Comparison of ENCODE assay signal across 25 mouse cellular contexts in the genomic region with DNA sequence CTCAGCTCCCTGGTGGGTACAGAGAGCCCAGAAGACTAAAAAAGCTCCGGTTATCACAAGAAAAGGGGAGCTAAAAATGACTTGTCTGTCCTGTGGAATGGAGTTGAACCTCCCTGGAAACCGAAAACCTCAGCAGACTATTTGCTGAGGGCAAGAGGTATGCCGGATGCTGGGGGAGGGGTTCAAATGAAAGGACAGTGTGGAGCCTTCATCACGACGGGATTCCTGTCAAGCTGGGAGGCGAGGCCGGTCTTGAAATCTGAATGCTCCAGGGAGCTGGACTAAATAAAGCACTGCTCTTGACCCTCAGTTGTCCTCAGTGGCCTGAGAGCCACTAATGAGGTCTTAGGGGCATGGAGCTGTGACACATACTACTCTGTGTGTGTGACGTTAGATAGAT. TPM values are rescaled to one million over a fixed set of nuclear protein-coding genes. Genes with fewer than 3 reads are reported as not detected.
A peak's percentile ranks its signal among the peaks of the same experiment; 100 is the strongest.
DNase-seq lines count a peak whose midpoint lies in the region; ATAC-seq lines count a peak whose summit lies in the region.
"Had no signal": no experiment of that assay in that cellular context is flagged by ENCODE, and none has a peak within 500 bp of the region (broad histone marks: within the 10 kb centered on the region; RNA-seq: fewer than 3 reads in every experiment).

No protein-coding gene starts in this region.

- peaks cover 43% of the 10 kb centered on the region for H3K4me1 ChIP-seq in heart, embryonic 10.5 days
- no peaks in the 10 kb centered on the region for H3K4me1 ChIP-seq in hindbrain, embryonic 11.5 days (replicated peaks; ENCODE audit: control insufficient read depth, insufficient read depth, low read length)
- H3K4me1 ChIP-seq in hindbrain, embryonic 12.5 days = peaks cover 6% of the 10 kb centered on the region; the same call in 1 of the 2 replicates
- H3K4me1 ChIP-seq: hindbrain, embryonic 15.5 days; limb, embryonic 13.5 days had no signal

- no peak overlapping the region for H3K9ac ChIP-seq in hindbrain, embryonic 11.5 days (ENCODE audit: low read depth, low read length)
- no peak overlapping the region for H3K9ac ChIP-seq in hindbrain, embryonic 12.5 days
- H3K9ac ChIP-seq: heart, embryonic 12.5 days; hindbrain, embryonic 15.5 days; limb, embryonic 13.5 days; midbrain, embryonic 13.5 days; neural tube, embryonic 13.5 days had no signal

- H3K27ac ChIP-seq in heart, embryonic 10.5 days = peak overlapping the region; percentile 42; the same call in 1 of the 2 replicates
- no peak overlapping the region for H3K27ac ChIP-seq in hindbrain, embryonic 11.5 days (ENCODE audit: low read depth, low read length)
- H3K27ac ChIP-seq in hindbrain, embryonic 12.5 days = no peak overlapping the region
- H3K27ac ChIP-seq: hindbrain, embryonic 15.5 days; limb, embryonic 13.5 days; midbrain, embryonic 13.5 days; neural tube, embryonic 13.5 days had no signal

- H3K27me3 ChIP-seq in heart, embryonic 10.5 days (ENCODE audit: insufficient read depth, poor library complexity, severe bottlenecking) = no peaks in the 10 kb centered on the region; the same call in 1 of the 2 replicates
- H3K27me3 ChIP-seq in hindbrain, embryonic 11.5 days (ENCODE audit: control insufficient read depth, insufficient read depth, low read length) = no peaks in the 10 kb centered on the region
- no peaks in the 10 kb centered on the region for H3K27me3 ChIP-seq in hindbrain, embryonic 12.5 days
- H3K27me3 ChIP-seq: heart, embryonic 12.5 days; hindbrain, embryonic 15.5 days; limb, embryonic 13.5 days; midbrain, embryonic 13.5 days; neural tube, embryonic 13.5 days had no signal

- intact Hi-C loops in heart, postnatal 14 days (cut with DNase I) = no loop called here

- H3K4me2 ChIP-seq in hindbrain, embryonic 11.5 days (replicated peaks; ENCODE audit: low read depth, low read length) = no peak overlapping the region
- H3K4me2 ChIP-seq in hindbrain, embryonic 12.5 days (replicated peaks) = no peak overlapping the region
- H3K4me2 ChIP-seq: heart, embryonic 12.5 days; hindbrain, embryonic 15.5 days; limb, embryonic 13.5 days; liver, embryonic 11.5 days; midbrain, embryonic 13.5 days; neural tube, embryonic 13.5 days had no signal

- ATAC-seq in hindbrain, embryonic 11.5 days (ENCODE audit: low FRiP score) = no peak
- no peak for ATAC-seq in hindbrain, embryonic 12.5 days (ENCODE audit: low FRiP score)
- ATAC-seq: activated CD4-positive, CD25-positive, alpha-beta regulatory T cell, adult 4 months; midbrain, embryonic 13.5 days had no signal

- H3K4me3 ChIP-seq in heart, embryonic 10.5 days = peak overlapping the region; percentile 3; the same call in 1 of the 2 replicates
- no peak overlapping the region for H3K4me3 ChIP-seq in hindbrain, embryonic 11.5 days (ENCODE audit: low read depth, low read length)
- no peak overlapping the region for H3K4me3 ChIP-seq in hindbrain, embryonic 12.5 days
- H3K4me3 ChIP-seq: heart, embryonic 12.5 days; hindbrain, embryonic 15.5 days; limb, embryonic 13.5 days; megakaryocyte, embryonic 14.5 days; midbrain, embryonic 13.5 days; neural tube, embryonic 13.5 days had no signal

- H3K36me3 ChIP-seq in heart, embryonic 10.5 days = no peaks in the 10 kb centered on the region
- H3K36me3 ChIP-seq in hindbrain, embryonic 11.5 days (ENCODE audit: control insufficient read depth, insufficient read depth, low read length) = no peaks in the 10 kb centered on the region
- no peaks in the 10 kb centered on the region for H3K36me3 ChIP-seq in hindbrain, embryonic 12.5 days
- H3K36me3 ChIP-seq: heart, embryonic 12.5 days; hindbrain, embryonic 15.5 days; limb, embryonic 13.5 days; midbrain, embryonic 13.5 days; neural tube, embryonic 13.5 days had no signal

- no peaks in the 10 kb centered on the region for H3K9me3 ChIP-seq in heart, embryonic 10.5 days
- no peaks in the 10 kb centered on the region for H3K9me3 ChIP-seq in hindbrain, embryonic 11.5 days (ENCODE audit: control insufficient read depth, low read length)
- H3K9me3 ChIP-seq in hindbrain, embryonic 12.5 days (replicated peaks) = no peaks in the 10 kb centered on the region
- H3K9me3 ChIP-seq: heart, embryonic 12.5 days; hindbrain, embryonic 15.5 days; limb, embryonic 13.5 days; megakaryocyte, embryonic 14.5 days; midbrain, embryonic 13.5 days; neural tube, embryonic 13.5 days had no signal

- no peak for DNase-seq in heart, embryonic 10.5 days (ENCODE audit: low spot score)
- DNase-seq in heart, postnatal 14 days = no peak
- peak; percentile 17 for DNase-seq in hindbrain, embryonic 11.5 days (ENCODE audit: low spot score)
- DNase-seq in embryo, embryonic 10.5 days (ENCODE audit: low spot score) = peak; percentile 46
- DNase-seq in adrenal gland, postnatal 14 days = no peak
- DNase-seq: adrenal gland, adult 2 months; B cell, adult 2 months; cerebellum, adult 11 months; cerebellum, adult 9-10 months; cerebellum, postnatal 36 days; gastrocnemius, postnatal 10 days; kidney, adult 2 months; kidney, postnatal 4 days; lung, postnatal 4 days; right cerebral cortex, postnatal 14 days; thymus, postnatal 4 days had no signal

- WGBS in heart, embryonic 10.5 days = 18% methylated on average over 8 of the region's 8 CpGs
- 24% methylated on average over 8 of the region's 8 CpGs for WGBS in hindbrain, embryonic 11.5 days
- WGBS in hindbrain, embryonic 12.5 days = 26% methylated on average over 8 of the region's 8 CpGs

RNA-seq across cellular contexts. Expression of gene Vil1, which starts 14.0 kb away (rescaled TPM):
- 0.94 and 1.1 TPM in 2 replicates for polyA plus RNA-seq in heart, embryonic 10.5 days (2016; fragmentation: Nextera tagmentation; extraction: Ambion mirVana)
- under 1 TPM; 0.65 to 0.83 TPM for total RNA-seq in heart, postnatal 14 days (2021)
- polyA plus RNA-seq in hindbrain, embryonic 11.5 days (2014; fragmentation: Nextera tagmentation; extraction: Ambion mirVana) = 0.11 and 0.13 TPM in 2 replicates
- 0.09 and 0.14 TPM in 2 replicates for polyA plus RNA-seq in hindbrain, embryonic 12.5 days (2016; fragmentation: Nextera tagmentation; extraction: Ambion mirVana)
- total RNA-seq in adrenal gland, postnatal 14 days (2021) = 2.4 and 3.0 TPM in 2 replicates

RNA-seq across cellular contexts. Expression of gene Ctdsp1, which starts 31.8 kb away (rescaled TPM):
- 55.9 and 69.2 TPM in 2 replicates for polyA plus RNA-seq in heart, embryonic 10.5 days (2016; fragmentation: Nextera tagmentation; extraction: Ambion mirVana)
- total RNA-seq in heart, postnatal 14 days (2021) = 100 to 1,000 TPM; 106 to 118 TPM
- polyA plus RNA-seq in hindbrain, embryonic 11.5 days (2014; fragmentation: Nextera tagmentation; extraction: Ambion mirVana) = 36.3 and 42.0 TPM in 2 replicates
- polyA plus RNA-seq in hindbrain, embryonic 12.5 days (2016; fragmentation: Nextera tagmentation; extraction: Ambion mirVana) = 38.8 and 39.2 TPM in 2 replicates
- 128 and 130 TPM in 2 replicates for total RNA-seq in adrenal gland, postnatal 14 days (2021)

RNA-seq across cellular contexts. Expression of gene Slc11a1, which starts 48.2 kb away (rescaled TPM):
- polyA plus RNA-seq in heart, embryonic 10.5 days (2016; fragmentation: Nextera tagmentation; extraction: Ambion mirVana) = 1.1 and 1.6 TPM in 2 replicates
- 1 to 10 TPM; 2.7 to 4.1 TPM for total RNA-seq in heart, postnatal 14 days (2021)
- polyA plus RNA-seq in hindbrain, embryonic 11.5 days (2014; fragmentation: Nextera tagmentation; extraction: Ambion mirVana) = 1.3 and 1.4 TPM in 2 replicates
- 2.0 and 2.2 TPM in 2 replicates for polyA plus RNA-seq in hindbrain, embryonic 12.5 days (2016; fragmentation: Nextera tagmentation; extraction: Ambion mirVana)
- total RNA-seq in adrenal gland, postnatal 14 days (2021) = 5.3 and 6.9 TPM in 2 replicates

Comparison
In these comparisons a context has a peak if more than half of its experiments do, and no peak if none do; other contexts are left out.
1. DNase-seq: peak in hindbrain, embryonic 11.5 days (single experiment) and embryo, embryonic 10.5 days (single experiment); none in heart, embryonic 10.5 days (single experiment), heart, postnatal 14 days (0 of 2) and adrenal gland, postnatal 14 days (single experiment).